Mouse (Mus musculus): ENCODE results near the gene Fut1. TPM values are rescaled to one million over a fixed set of nuclear protein-coding genes. Genes with fewer than 3 reads are reported as not detected.

Fut1 gene
- polyA plus RNA-seq, 1 experiment from 2014 or later, result 1.2 TPM

- Histone ChIP-seq H3K36me3 (ENCODE audit: control insufficient read depth, insufficient read depth, low read length) (0 out of 2 replicates have a peak, but pooled peaks cover 2% of the 10 kb centered on the region), H3K9ac (ENCODE audit: low read length) (peak overlapping the region; percentile 81), H3K27me3 (ENCODE audit: control insufficient read depth, insufficient read depth, low read length) (no peaks in the 10 kb centered on the region), H3K9me3 (replicated peaks; ENCODE audit: control insufficient read depth, low read length) (no peaks in the 10 kb centered on the region), H3K4me1 (ENCODE audit: control insufficient read depth, insufficient read depth, low read length) (peaks cover 49% of the 10 kb centered on the region), H3K27ac (ENCODE audit: low read length) (peak overlapping the region; percentile 90; the same call in 1 of the 2 replicates), H3K4me3 (replicated peaks; ENCODE audit: low read length) (peak overlapping the region; percentile 50), H3K4me2 (ENCODE audit: low read depth, low read length) (peak overlapping the region; percentile 84)
- 70% methylated on average over 5 of the region's 5 CpGs for WGBS
- no peak for ATAC-seq (ENCODE audit: insufficient read depth, low FRiP score)
Observed at GRCm38 (mm10) chr7:45642083-45642482, 25.0 kb downstream of the Fut1 start.

GRCm38 (mm10) chr7:45642503-45643255 is 25.6 kb downstream of the Fut1 start:
- no peak for ATAC-seq (ENCODE audit: insufficient read depth, low FRiP score)
- peak overlapping the region; percentile 84 for H3K4me2 ChIP-seq (ENCODE audit: low read depth, low read length)
- 31% methylated on average over 16 of the region's 16 CpGs for WGBS
- peaks cover 47% of the 10 kb centered on the region for H3K4me1 ChIP-seq (ENCODE audit: control insufficient read depth, insufficient read depth, low read length)
- peak overlapping the region; percentile 81 for H3K9ac ChIP-seq (ENCODE audit: low read length)
- H3K36me3 ChIP-seq (ENCODE audit: control insufficient read depth, insufficient read depth, low read length), result no peaks in the 10 kb centered on the region
- peak overlapping the region; percentile 90 for H3K27ac ChIP-seq (ENCODE audit: low read length)
- peak overlapping the region; percentile 50 for H3K4me3 ChIP-seq (replicated peaks; ENCODE audit: low read length)
- H3K27me3 ChIP-seq (ENCODE audit: control insufficient read depth, insufficient read depth, low read length), result no peaks in the 10 kb centered on the region
- H3K9me3 ChIP-seq (replicated peaks; ENCODE audit: control insufficient read depth, low read length), result no peaks in the 10 kb centered on the region

- 4% methylated on average over 28 of the region's 28 CpGs for WGBS
- peak overlapping the region; percentile 90 for H3K27ac ChIP-seq (ENCODE audit: low read length)
- H3K27me3 ChIP-seq (ENCODE audit: control insufficient read depth, insufficient read depth, low read length), result no peaks in the 10 kb centered on the region
- no peaks in the 10 kb centered on the region for H3K36me3 ChIP-seq (ENCODE audit: control insufficient read depth, insufficient read depth, low read length)
- H3K4me3 ChIP-seq (replicated peaks; ENCODE audit: low read length), result peak overlapping the region; percentile 50
- H3K9ac ChIP-seq (ENCODE audit: low read length), result peak overlapping the region; percentile 81
- H3K4me1 ChIP-seq (ENCODE audit: control insufficient read depth, insufficient read depth, low read length), result peaks cover 40% of the 10 kb centered on the region
- peak; percentile 91 for ATAC-seq (ENCODE audit: insufficient read depth, low FRiP score)
- peak overlapping the region; percentile 84 for H3K4me2 ChIP-seq (ENCODE audit: low read depth, low read length)
- H3K9me3 ChIP-seq (replicated peaks; ENCODE audit: control insufficient read depth, low read length), result no peaks in the 10 kb centered on the region
Observed at GRCm38 (mm10) chr7:45643441-45644178, 26.5 kb downstream of the Fut1 start.

DNA sequence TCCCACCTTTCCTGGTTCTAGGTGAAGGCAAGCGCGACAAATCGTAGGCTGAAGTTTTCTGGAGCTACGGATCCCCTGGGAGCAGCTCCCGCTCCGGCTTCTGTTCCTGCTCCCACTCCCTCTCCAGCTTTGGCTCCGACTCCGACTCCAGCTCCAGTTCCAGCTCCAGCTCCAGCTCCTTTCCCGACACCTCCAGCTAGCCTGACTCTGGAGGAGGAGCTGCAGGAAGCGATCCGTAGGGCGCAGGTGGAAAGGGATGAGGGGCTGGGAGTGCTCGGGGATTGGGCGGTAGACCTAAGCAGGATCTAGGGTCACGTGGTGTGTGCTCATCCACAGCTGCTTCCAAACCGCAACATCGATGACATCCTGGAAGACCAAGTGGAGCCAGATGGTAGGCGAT is 27.1 kb downstream of the Fut1 start:
- peak overlapping the region; percentile 72 for H3K27ac ChIP-seq (ENCODE audit: low read length)
- peak overlapping the region; percentile 84 for H3K4me2 ChIP-seq (ENCODE audit: low read depth, low read length)
- H3K4me1 ChIP-seq (ENCODE audit: control insufficient read depth, insufficient read depth, low read length), result peaks cover 40% of the 10 kb centered on the region
- 6% methylated on average over 18 of the region's 18 CpGs for WGBS
- H3K36me3 ChIP-seq (ENCODE audit: control insufficient read depth, insufficient read depth, low read length), result no peaks in the 10 kb centered on the region
- H3K4me3 ChIP-seq (replicated peaks; ENCODE audit: low read length), result peak overlapping the region; percentile 50
- peak overlapping the region; percentile 61 for H3K9ac ChIP-seq (ENCODE audit: low read length)
- H3K9me3 ChIP-seq (replicated peaks; ENCODE audit: control insufficient read depth, low read length), result no peaks in the 10 kb centered on the region
- H3K27me3 ChIP-seq (ENCODE audit: control insufficient read depth, insufficient read depth, low read length), result no peaks in the 10 kb centered on the region
- ATAC-seq (ENCODE audit: insufficient read depth, low FRiP score), result peak; percentile 3; the same call in 1 of the 2 replicates

- no peaks in the 10 kb centered on the region for H3K27me3 ChIP-seq (ENCODE audit: control insufficient read depth, insufficient read depth, low read length)
- H3K4me1 ChIP-seq (ENCODE audit: control insufficient read depth, insufficient read depth, low read length), result peaks cover 34% of the 10 kb centered on the region
- no peak overlapping the region for H3K27ac ChIP-seq (ENCODE audit: low read length)
- no peaks in the 10 kb centered on the region for H3K9me3 ChIP-seq (replicated peaks; ENCODE audit: control insufficient read depth, low read length)
- no peak for ATAC-seq (ENCODE audit: insufficient read depth, low FRiP score)
- H3K36me3 ChIP-seq (ENCODE audit: control insufficient read depth, insufficient read depth, low read length), result no peaks in the 10 kb centered on the region
- peak overlapping the region; percentile 84; the same call in 1 of the 2 replicates for H3K4me2 ChIP-seq (ENCODE audit: low read depth, low read length)
- 66% methylated on average over 6 of the region's 6 CpGs for WGBS
- 0 out of 2 replicates have a peak overlapping the region, but pooled peaks have one; percentile 50 for H3K4me3 ChIP-seq (replicated peaks; ENCODE audit: low read length)
- H3K9ac ChIP-seq (ENCODE audit: low read length), result peak overlapping the region; percentile 61; the same call in 1 of the 2 replicates
Observed at GRCm38 (mm10) chr7:45644872-45645590, 27.9 kb downstream of the Fut1 start.

- 82% methylated on average over 7 of the region's 7 CpGs for WGBS
- Histone ChIP-seq H3K27ac (ENCODE audit: low read length) (no peak overlapping the region), H3K9ac (ENCODE audit: low read length) (no peak overlapping the region), H3K4me2 (ENCODE audit: low read depth, low read length) (no peak overlapping the region), H3K4me1 (ENCODE audit: control insufficient read depth, insufficient read depth, low read length) (peaks cover 32% of the 10 kb centered on the region), H3K27me3 (ENCODE audit: control insufficient read depth, insufficient read depth, low read length) (no peaks in the 10 kb centered on the region), H3K9me3 (replicated peaks; ENCODE audit: control insufficient read depth, low read length) (no peaks in the 10 kb centered on the region), H3K4me3 (replicated peaks; ENCODE audit: low read length) (no peak overlapping the region), H3K36me3 (ENCODE audit: control insufficient read depth, insufficient read depth, low read length) (no peaks in the 10 kb centered on the region)
- no peak for ATAC-seq (ENCODE audit: insufficient read depth, low FRiP score)
Observed at GRCm38 (mm10) chr7:45645591-45645971, 28.5 kb downstream of the Fut1 start.

DNA sequence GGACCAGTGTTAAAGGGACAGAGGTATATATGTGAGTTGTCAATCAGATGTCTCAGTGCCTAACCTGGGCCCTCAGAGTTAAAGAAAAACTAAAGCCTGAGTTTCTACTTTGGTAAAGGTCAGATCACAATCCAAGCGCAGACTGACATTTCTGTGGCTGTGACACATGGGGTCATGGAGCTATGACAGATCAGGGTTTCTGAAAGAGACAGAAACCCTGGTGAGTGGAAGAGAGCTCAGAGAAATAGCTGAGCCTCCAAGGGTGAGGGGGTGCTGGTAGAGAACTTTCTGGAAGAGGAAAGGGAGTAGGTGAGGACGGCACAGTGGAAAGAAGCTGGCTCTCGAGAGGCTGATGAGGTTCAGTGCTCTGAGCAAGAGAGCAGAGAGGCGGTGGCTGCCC is 29.6 kb downstream of the Fut1 start:
- no peak for ATAC-seq (ENCODE audit: insufficient read depth, low FRiP score)
- Histone ChIP-seq H3K27me3 (ENCODE audit: control insufficient read depth, insufficient read depth, low read length) (no peaks in the 10 kb centered on the region), H3K27ac (ENCODE audit: low read length) (no peak overlapping the region), H3K4me1 (ENCODE audit: control insufficient read depth, insufficient read depth, low read length) (peaks cover 21% of the 10 kb centered on the region), H3K4me3 (replicated peaks; ENCODE audit: low read length) (no peak overlapping the region), H3K9ac (ENCODE audit: low read length) (no peak overlapping the region), H3K9me3 (replicated peaks; ENCODE audit: control insufficient read depth, low read length) (no peaks in the 10 kb centered on the region), H3K4me2 (ENCODE audit: low read depth, low read length) (no peak overlapping the region), H3K36me3 (ENCODE audit: control insufficient read depth, insufficient read depth, low read length) (no peaks in the 10 kb centered on the region)
- 79% methylated on average over 4 of the region's 4 CpGs for WGBS

GRCm38 (mm10) chr7:45649351-45649750 is 32.3 kb downstream of the Fut1 start:
- no peak overlapping the region for H3K9ac ChIP-seq (ENCODE audit: low read length)
- WGBS, result 72% methylated on average over 8 of the region's 8 CpGs
- no peaks in the 10 kb centered on the region for H3K36me3 ChIP-seq (ENCODE audit: control insufficient read depth, insufficient read depth, low read length)
- H3K4me2 ChIP-seq (ENCODE audit: low read depth, low read length), result no peak overlapping the region
- no peak overlapping the region for H3K27ac ChIP-seq (ENCODE audit: low read length)
- ATAC-seq (ENCODE audit: insufficient read depth, low FRiP score), result no peak
- H3K9me3 ChIP-seq (replicated peaks; ENCODE audit: control insufficient read depth, low read length), result no peaks in the 10 kb centered on the region
- peaks cover 5% of the 10 kb centered on the region for H3K4me1 ChIP-seq (ENCODE audit: control insufficient read depth, insufficient read depth, low read length)
- H3K4me3 ChIP-seq (replicated peaks; ENCODE audit: low read length), result no peak overlapping the region
- no peaks in the 10 kb centered on the region for H3K27me3 ChIP-seq (ENCODE audit: control insufficient read depth, insufficient read depth, low read length)

All from stomach, embryonic 16.5 days (tissue).